Mouse (Mus musculus) embryonic facial prominence, embryonic 14.5 days (tissue): Measurements from ENCODE around the gene Acad10. TPM values are rescaled to one million over a fixed set of nuclear protein-coding genes. Genes with fewer than 3 reads are reported as not detected.
A peak's percentile ranks its signal among the peaks of the same experiment; 100 is the strongest.

Source experiments
- ATAC-seq: fragments of 200-750 bp; cut with Nextera tagmentation; 2 replicates; pipeline ENCODE4 v1.8.0; 2017; ENCODE audit warnings: low read depth, moderate number of reproducible peaks, moderate TSS enrichment
- DNase-seq: peaks from one replicate; pipeline ENCODE4 v3.0.0-alpha.2; 2015; ENCODE audit warnings: low spot score
- H3K27ac ChIP-seq: fragments of 300-500 bp; sonication (generic); replicated peaks from 2 replicates; pipeline ENCODE4 v1.5.1; 2014; ENCODE audit warnings: low read depth, mild to moderate bottlenecking, low read length, moderate library complexity
- H3K27me3 ChIP-seq: fragments of 300-500 bp; sonication (generic); replicated peaks from 2 replicates; pipeline ENCODE4 v1.6.1; 2014; ENCODE audit warnings: low read length; ENCODE audit not compliant: control insufficient read depth, insufficient read depth
- H3K36me3 ChIP-seq: fragments of 300-500 bp; sonication (generic); 2 replicates; pipeline ENCODE4 v1.6.1; 2014; ENCODE audit warnings: low read length, mixed read lengths; ENCODE audit not compliant: control insufficient read depth, insufficient read depth
- H3K4me1 ChIP-seq: fragments of 300-500 bp; sonication (generic); 2 replicates; pipeline ENCODE4 v1.6.1; 2014; ENCODE audit warnings: antibody characterized with exemption, low read length; ENCODE audit not compliant: control insufficient read depth, insufficient read depth
- H3K4me2 ChIP-seq: fragments of 300-500 bp; sonication (generic); 2 replicates; pipeline ENCODE4 v1.6.1; 2014; ENCODE audit warnings: low read depth, mild to moderate bottlenecking, low read length, moderate library complexity, mixed read lengths
- H3K4me3 ChIP-seq: fragments of 300-500 bp; sonication (generic); 2 replicates; pipeline ENCODE4 v1.5.1; 2014; ENCODE audit warnings: low read depth, mild to moderate bottlenecking, low read length
- H3K9ac ChIP-seq: fragments of 300-500 bp; sonication (generic); 2 replicates; pipeline ENCODE4 v1.6.1; 2014; ENCODE audit warnings: low read depth, mild to moderate bottlenecking, low read length, moderate library complexity, mixed read lengths
- H3K9me3 ChIP-seq: fragments of 300-500 bp; sonication (generic); 2 replicates; pipeline ENCODE4 v1.6.1; 2016; ENCODE audit warnings: low read length; ENCODE audit not compliant: control insufficient read depth
- WGBS: fragments of 180-500 bp; shearing (Covaris S2); extraction: QIAGEN DNeasy Blood & Tissue Kit; methylation state at CpG from one replicate; pipeline ENCODE4 v1.1.7; 2014; 5-methylcytosine and 5-hydroxymethylcytosine counted together
- polyA plus RNA-seq: library from polyadenylated mRNA; unstranded; fragments of >200 nt; fragmentation: Nextera tagmentation; extraction: Ambion mirVana; gene quantifications from 2 replicates; pipeline ENCODE4 v1.2.1, GENCODE M21; 2014

Acad10 gene
- polyA plus RNA-seq, 1 experiment from 2014 or later: 1.6 TPM

DNA sequence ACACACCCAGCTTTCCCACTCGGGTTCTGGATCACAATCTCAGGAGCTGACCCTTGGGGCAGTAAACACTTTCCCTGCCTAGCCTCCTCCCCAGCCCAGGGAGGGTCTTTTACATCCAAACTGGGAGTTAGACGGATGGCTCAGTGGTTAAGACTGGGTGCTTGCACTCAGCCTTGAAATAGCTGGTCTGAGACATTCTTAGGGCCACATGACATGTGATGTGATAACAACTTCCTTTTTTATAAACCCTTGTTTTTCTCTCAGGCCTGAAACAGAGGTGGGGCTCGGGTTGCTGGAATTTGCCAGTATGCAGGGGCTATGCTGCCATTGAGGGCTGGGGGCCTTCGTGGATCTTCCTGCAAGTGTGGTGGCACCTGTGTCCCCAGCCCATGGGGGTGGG, 63.0 kb downstream of the Acad10 start:
- WGBS: 66% methylated on average over 4 of the region's 4 CpGs
- Histone ChIP-seq H3K4me2 (no peak overlapping the region), H3K36me3 (no peaks in the 10 kb centered on the region), H3K9me3 (no peaks in the 10 kb centered on the region), H3K27ac (no peak overlapping the region), H3K27me3 (no peaks in the 10 kb centered on the region), H3K4me1 (peaks cover 12% of the 10 kb centered on the region; the same call in 1 of the 2 replicates), H3K9ac (no peak overlapping the region), H3K4me3 (no peak overlapping the region)
- DNase-seq (no peak), ATAC-seq (no peak)

- no peak for ATAC-seq
Observed at GRCm38 (mm10) chr5:121596226-121596625, 64.1 kb downstream of the Acad10 start.

GRCm38 (mm10) chr5:121595758-121596157, 64.6 kb downstream of the Acad10 start:
- ATAC-seq: no peak

More at GRCm38 (mm10) chr5:121596226-121596625, 64.1 kb downstream of the Acad10 start:
- no peaks in the 10 kb centered on the region for H3K27me3 ChIP-seq
- H3K27ac ChIP-seq: no peak overlapping the region
- no peak for DNase-seq
- H3K4me1 ChIP-seq: 0 out of 2 replicates have a peak, but pooled peaks cover 8% of the 10 kb centered on the region
- WGBS: 73% methylated on average over 6 of the region's 6 CpGs
- no peaks in the 10 kb centered on the region for H3K9me3 ChIP-seq
- H3K9ac ChIP-seq: no peak overlapping the region
- no peak overlapping the region for H3K4me2 ChIP-seq
- H3K4me3 ChIP-seq: no peak overlapping the region
- H3K36me3 ChIP-seq: no peaks in the 10 kb centered on the region

DNA sequence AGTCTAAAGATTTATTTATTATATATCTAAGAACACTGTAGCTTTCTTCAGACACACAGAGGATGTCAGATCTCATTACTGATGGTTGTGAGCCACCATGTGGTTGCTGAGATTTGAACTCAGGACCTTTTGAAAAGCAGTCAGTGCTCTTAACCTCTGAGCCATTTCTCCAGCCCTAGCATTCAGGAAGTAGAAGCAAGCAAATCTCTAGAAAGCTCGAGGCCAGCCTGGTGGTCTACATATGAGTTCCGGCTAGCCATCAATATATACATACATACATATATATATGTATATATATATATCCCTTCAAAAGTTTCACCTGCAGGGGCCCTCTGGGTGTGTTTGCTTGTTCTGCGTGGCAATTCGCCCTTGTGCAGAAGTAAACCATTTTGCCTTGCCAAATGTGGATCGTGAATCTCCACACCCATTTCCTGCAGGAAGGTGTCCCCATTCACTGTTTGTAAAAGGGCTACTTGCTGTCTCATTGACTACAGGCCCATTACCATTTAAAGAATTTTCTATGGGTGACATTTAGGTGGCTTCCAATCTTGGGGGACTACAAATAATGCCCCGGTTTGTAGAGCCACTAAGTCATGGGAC, 65.5 kb downstream of the Acad10 start:
- no peak for ATAC-seq
- Histone ChIP-seq H3K4me3 (no peak overlapping the region), H3K9ac (no peak overlapping the region; the same call in 1 of the 2 replicates), H3K4me1 (0 out of 2 replicates have a peak, but pooled peaks cover 8% of the 10 kb centered on the region), H3K27me3 (no peaks in the 10 kb centered on the region), H3K4me2 (peak overlapping the region; percentile 70; the same call in 1 of the 2 replicates), H3K9me3 (no peaks in the 10 kb centered on the region), H3K27ac (no peak overlapping the region), H3K36me3 (no peaks in the 10 kb centered on the region)
- WGBS: 79% methylated on average over 6 of the region's 6 CpGs
- no peak for DNase-seq

More at GRCm38 (mm10) chr5:121595758-121596157, 64.6 kb downstream of the Acad10 start:
- H3K36me3 ChIP-seq: no peaks in the 10 kb centered on the region
- H3K27ac ChIP-seq: no peak overlapping the region
- 0 out of 2 replicates have a peak, but pooled peaks cover 8% of the 10 kb centered on the region for H3K4me1 ChIP-seq
- H3K9me3 ChIP-seq: no peaks in the 10 kb centered on the region
- H3K4me3 ChIP-seq: no peak overlapping the region
- H3K27me3 ChIP-seq: no peaks in the 10 kb centered on the region
- no peak for DNase-seq
- H3K4me2 ChIP-seq: no peak overlapping the region
- WGBS: 82% methylated on average over 6 of the region's 6 CpGs
- H3K9ac ChIP-seq: no peak overlapping the region

DNA sequence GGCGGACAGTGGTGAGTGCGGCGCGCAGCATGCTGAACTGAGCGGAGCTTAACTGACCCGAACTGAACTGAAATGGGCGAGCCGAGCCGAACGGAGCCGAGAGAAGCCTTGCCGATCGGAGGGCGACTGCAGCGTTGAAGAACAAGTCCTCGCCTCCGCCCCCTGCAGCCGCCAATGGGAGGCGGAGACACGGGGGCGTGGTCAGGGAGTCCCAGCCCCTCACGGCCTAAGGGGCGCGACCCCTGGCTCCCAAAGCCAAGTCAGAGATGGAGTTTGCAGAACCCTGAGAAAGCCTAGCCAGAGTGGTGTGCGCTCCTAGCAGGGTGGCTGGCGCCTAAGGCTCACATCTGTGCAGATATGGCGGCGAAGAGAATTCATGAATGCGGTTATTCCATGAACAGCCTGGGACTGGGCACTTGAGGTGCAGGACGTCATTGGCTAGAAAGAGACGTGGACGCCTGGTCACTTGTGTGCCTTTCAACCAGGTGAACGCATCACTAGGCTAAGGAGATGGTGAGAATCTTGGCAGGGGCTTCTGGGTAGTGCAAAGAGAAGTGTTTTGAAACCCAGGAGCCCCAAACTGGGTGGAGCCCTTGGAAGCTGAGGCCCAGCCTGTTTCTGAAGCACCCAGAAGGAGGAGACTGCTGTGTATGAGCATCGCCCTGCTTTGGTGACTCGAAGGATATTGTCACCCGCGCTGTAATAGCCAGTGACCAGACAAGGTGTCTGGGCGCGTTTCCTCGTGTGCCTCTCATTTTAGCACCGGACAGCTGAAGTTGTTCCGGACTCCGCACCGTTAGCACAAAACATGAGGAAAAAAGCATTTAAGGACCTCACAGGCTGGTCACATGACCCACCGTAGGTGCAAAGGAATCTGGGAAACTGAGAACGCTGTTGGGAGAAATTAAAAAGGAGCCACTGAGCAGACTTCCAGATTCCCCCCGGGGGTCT, 66.6 kb downstream of the Acad10 start, which contains the start of gene Aldh2:
TSS of gene Aldh2 (minus strand) at position 374 of the 951 bp plus-strand sequence.
- H3K27me3 ChIP-seq: no peaks in the 10 kb centered on the region
- 2% methylated on average over 43 of the region's 47 CpGs for WGBS
- peak within 1 kb of the TSS; percentile 70 for H3K4me2 ChIP-seq
- DNase-seq (peak; percentile 94), ATAC-seq (peak; percentile 91)
- H3K4me1 ChIP-seq: 0 out of 2 replicates have a peak, but pooled peaks cover 8% of the 10 kb centered on the region
- no peaks in the 10 kb centered on the region for H3K36me3 ChIP-seq
- H3K9ac ChIP-seq: peak within 1 kb of the TSS; percentile 86
- peak within 1 kb of the TSS; percentile 86 for H3K27ac ChIP-seq
- H3K9me3 ChIP-seq: no peaks in the 10 kb centered on the region
- peak within 1 kb of the TSS; percentile 75 for H3K4me3 ChIP-seq

DNA sequence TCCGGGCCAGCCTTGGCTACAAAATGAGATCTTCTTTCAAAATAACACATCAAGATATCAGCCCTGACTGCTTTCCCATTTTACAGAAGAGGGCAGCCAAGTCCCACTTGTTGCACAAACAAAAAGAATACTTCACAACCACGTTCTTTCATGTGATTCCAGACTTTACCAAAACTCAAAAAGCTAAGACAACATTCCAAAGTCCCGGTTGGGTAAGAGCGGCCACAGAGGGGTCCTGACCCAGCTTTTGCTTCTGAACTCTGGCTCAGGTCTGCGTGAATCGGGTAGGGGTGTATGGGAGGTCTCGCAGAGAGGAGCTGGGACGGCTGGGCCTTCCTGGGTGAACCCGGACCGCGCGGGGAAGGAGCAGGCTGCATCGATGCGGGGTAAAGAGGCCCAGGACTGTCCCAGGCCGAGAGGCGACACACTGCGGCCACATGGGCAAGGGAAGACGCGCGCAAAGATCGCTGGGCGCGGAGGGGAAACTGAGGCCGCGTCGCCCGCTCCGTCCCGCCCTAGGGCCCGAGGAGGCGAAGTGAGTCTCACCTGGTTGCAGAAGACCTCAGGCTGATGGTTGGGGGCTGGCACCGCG, 67.4 kb downstream of the Acad10 start:
- peak overlapping the region; percentile 86 for H3K27ac ChIP-seq
- H3K9ac ChIP-seq: peak overlapping the region; percentile 86
- H3K9me3 ChIP-seq: no peaks in the 10 kb centered on the region
- DNase-seq (no peak), ATAC-seq (peak; percentile 41; the same call in 1 of the 2 replicates)
- 2% methylated on average over 33 of the region's 33 CpGs for WGBS
- H3K4me1 ChIP-seq: 0 out of 2 replicates have a peak, but pooled peaks cover 8% of the 10 kb centered on the region
- H3K27me3 ChIP-seq: no peaks in the 10 kb centered on the region
- H3K4me3 ChIP-seq: peak overlapping the region; percentile 75
- peak overlapping the region; percentile 70 for H3K4me2 ChIP-seq
- no peaks in the 10 kb centered on the region for H3K36me3 ChIP-seq

DNA sequence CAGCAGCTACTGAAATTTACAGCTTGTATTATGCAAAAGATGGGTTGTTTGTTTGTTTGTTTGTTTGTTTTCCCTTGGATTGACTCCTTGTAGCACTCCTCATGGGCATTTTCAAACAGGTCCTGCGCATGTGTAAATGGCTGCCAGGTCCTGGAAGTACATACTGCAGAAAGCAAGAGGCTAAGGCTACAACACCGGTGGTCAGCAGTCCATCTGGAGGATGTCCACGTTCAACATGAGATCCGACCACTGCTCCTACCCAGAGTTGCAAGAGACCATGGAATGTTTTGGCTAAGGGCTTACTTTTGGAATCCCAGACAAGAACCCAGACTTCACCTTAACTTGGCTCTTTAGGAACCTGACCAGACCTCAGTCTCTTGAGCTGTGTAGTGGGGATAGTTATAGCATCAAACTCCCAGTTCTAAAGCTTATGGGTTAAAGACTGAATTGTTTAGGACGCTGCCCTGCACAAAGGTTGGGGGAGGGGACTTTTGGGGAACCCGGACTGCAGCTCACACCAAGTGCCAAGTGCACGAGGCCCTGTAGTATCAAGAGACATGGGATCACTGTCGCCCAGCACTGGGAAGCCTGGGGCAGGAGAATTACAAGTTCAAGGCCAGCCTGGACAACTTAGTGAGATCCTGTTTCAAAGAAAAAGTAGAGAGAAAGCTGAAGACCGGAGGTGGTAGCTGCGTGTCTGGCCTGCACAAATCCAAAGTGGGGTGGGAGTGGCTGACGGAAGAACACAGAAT, 68.1 kb downstream of the Acad10 start:
- Histone ChIP-seq H3K4me2 (peak overlapping the region; percentile 70), H3K4me3 (peak overlapping the region; percentile 75), H3K9ac (peak overlapping the region; percentile 86; the same call in 1 of the 2 replicates), H3K27me3 (no peaks in the 10 kb centered on the region), H3K4me1 (0 out of 2 replicates have a peak, but pooled peaks cover 8% of the 10 kb centered on the region), H3K9me3 (no peaks in the 10 kb centered on the region), H3K36me3 (no peaks in the 10 kb centered on the region), H3K27ac (no peak overlapping the region)
- ATAC-seq (no peak), DNase-seq (no peak)
- WGBS: 54% methylated on average over 11 of the region's 11 CpGs
